Mouse (Mus musculus) gastrocnemius, adult 8-10 months (tissue): ENCODE data around the gene Fadd. TPM values are rescaled to one million over a fixed set of nuclear protein-coding genes. Genes with fewer than 3 reads are reported as not detected.

Source experiments
- DNase-seq, 2 experiments: peaks; one replicate each; pipeline ENCODE4 v3.0.0; 2022; ENCODE audit warnings: low spot score in 2 of 2
- total RNA-seq, 4 experiments: library from RNA; stranded (reverse); gene quantifications; 2 replicates each; pipeline ENCODE4 v1.2.4; 2022

The Fadd gene
- total RNA-seq, result 1 to 10 TPM; 2.1 to 2.7 (median 2.4) TPM

GRCm38 (mm10) chr7:144582284-144582980, at the start of gene Fadd:
TSS of gene Fadd (minus strand) at chr7:144582463.
- peak; percentile 92 to 93 for DNase-seq

- no peak for DNase-seq
These were observed 48.4 kb upstream of the Fadd start for GRCm38 (mm10) chr7:144630622-144631021.

DNA sequence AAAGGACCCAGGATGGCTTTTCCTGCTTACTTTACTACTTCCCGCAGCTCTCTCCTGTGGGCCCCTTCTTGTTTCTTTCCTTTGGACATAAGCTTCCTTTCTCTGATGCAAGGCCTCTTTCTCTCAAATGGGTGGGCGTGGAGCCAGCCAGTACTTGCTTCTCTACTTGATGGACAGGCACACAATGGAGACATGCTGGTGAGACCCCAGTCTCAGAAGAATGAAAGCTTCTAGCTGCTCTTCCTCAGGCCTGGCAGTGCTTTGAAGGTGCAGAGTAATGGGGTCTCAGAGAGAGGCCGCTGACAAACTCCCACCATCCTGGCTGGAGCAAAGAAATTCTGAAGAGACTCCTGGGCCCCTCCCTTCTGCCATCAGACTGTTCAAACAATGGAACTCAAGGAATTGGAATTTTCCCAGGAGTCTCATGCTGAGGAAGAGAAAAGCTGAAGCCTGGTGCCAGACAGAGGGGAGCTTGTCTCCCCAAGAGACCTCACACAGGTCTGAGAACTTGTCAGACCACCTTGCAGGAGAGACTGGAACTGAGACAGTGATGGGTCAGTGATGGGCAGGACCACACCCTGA, 46.2 kb upstream of the Fadd start:
- DNase-seq, result no peak

- no peak for DNase-seq
These were observed 45.5 kb upstream of the Fadd start for GRCm38 (mm10) chr7:144627606-144628333.

- no peak for DNase-seq
These were observed 43.8 kb upstream of the Fadd start for GRCm38 (mm10) chr7:144626042-144626441.

DNA sequence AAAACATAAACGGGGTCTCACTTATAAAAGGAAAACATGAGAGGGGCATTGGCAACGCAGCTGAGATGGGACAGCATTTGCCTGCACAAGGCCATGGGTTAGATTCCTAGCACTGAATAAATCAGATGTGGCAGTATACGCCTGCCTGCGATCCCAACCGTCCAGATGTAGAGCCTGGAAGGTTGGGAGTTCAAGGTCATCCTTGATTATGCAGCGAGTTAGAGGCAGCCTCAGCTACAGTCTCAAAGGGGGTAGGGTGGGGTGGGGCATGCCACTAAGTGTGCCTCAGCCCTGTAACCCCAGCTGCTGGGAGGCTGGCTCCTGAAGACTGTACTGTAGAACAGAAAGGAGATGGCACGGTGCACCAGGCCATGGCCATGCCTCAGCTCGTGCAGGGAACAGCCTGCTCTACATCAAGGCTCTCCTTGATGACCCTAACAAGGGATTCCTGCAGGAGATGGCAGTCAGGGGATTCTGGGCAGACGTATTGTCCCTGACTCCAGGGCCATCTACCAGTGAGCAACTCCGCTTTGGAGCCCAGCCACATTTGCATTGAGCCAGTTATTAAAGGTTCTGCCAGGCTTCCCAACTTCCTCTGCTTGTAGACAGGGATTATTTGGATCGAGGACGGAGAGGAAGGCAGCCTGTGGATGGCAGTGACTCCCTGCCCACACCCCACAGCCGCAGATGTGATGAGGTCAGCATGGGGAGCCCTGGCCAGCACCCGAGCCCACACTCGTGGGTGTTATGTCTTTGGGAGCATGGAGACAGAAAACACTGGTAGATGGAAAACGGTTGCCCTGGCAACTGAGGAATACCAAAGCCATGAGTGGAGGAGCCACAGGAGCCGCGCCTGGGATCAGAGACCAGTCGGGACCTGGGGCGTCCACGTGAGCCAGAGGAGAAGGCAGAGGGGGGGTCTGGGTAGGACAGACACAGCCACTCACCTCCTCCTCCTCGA, 38.7 kb upstream of the Fadd start:
- no peak for DNase-seq

DNA sequence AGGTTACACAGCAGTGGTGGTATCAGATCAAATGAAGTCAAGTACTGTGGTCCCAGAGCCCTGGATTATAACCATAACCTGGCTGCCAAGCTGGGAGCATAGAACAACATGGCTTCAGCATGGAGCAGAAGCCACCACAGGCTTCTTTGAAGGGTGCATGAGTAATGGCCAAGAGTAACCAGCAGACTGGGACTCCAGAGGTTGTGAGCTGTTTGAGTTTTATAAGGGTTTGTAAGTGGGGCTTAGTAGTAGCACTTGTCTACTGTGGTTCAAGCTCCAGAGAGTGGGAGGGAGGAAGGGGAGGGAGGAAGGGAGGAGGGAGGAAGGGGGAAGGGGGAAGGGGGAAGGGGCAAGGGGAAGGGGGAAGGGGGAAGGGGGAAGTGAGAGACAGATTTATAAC, 38.1 kb upstream of the Fadd start:
- no peak for DNase-seq

GRCm38 (mm10) chr7:144615343-144615742, 33.1 kb upstream of the Fadd start:
- no peak for DNase-seq

GRCm38 (mm10) chr7:144612829-144613228, 30.6 kb upstream of the Fadd start:
- no peak for DNase-seq

GRCm38 (mm10) chr7:144612351-144612750, 30.1 kb upstream of the Fadd start:
- no peak for DNase-seq

GRCm38 (mm10) chr7:144611595-144611994, 29.3 kb upstream of the Fadd start:
- DNase-seq, result no peak

DNA sequence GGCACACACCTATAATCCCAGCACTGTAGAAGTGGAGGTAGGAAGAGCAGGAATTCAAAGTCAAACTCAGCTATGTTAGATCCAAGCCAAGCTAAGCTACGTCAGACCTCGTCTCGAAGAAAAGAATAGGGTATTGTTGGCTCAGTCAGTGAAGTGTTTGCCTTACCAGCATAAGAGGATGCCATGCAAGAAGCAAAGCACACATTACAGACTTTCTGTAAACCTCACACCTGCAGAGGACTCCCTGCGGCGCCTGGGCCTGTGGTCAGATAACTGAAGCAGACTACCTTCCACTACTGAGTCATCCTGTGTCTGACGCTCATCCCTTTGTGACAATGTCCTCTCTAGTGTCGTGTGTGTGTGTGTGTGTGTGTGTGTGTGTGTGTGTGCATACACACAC, 27.3 kb upstream of the Fadd start:
- no peak for DNase-seq

DNA sequence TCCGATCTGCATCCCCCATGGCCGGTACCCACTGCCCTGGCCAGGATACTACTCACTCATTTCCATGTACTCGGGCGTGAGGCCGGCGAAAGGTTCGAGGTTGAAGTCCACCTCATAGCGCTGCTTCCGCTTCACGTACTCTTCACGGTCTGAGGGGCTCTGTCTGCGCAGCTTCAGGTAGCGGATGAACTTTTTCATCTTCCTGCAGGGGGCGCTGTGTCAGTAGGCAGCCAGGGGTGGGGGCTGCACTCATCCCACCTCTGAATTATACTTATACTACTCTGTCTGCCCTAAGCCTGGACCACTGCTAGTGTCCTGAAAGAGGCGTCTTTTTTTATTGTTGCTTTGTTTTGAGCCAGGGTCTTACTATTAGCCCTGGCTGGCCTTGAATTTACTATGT, 25.6 kb upstream of the Fadd start:
- DNase-seq, result no peak

- no peak for DNase-seq
These were observed 22.5 kb upstream of the Fadd start for GRCm38 (mm10) chr7:144604735-144605134.

DNA sequence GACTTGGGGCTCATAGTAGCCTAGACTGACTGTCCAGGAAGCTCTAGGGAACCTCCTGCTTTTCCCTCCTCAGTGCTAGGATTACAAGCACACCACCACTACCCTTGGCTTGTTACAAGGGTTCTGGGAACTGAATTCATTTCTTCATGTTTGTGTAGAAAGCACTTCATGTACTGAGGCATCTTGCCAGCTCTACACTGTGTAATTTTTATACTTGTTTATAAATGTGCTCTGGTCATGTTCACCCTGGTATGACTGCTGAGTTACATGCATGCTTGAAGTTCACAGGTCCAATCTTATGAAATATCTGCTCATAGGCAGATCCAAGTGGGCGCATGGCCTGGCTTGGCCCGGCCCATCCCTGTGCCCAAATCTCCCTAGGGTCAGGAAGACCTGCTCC, 22.0 kb upstream of the Fadd start:
- no peak for DNase-seq

DNA sequence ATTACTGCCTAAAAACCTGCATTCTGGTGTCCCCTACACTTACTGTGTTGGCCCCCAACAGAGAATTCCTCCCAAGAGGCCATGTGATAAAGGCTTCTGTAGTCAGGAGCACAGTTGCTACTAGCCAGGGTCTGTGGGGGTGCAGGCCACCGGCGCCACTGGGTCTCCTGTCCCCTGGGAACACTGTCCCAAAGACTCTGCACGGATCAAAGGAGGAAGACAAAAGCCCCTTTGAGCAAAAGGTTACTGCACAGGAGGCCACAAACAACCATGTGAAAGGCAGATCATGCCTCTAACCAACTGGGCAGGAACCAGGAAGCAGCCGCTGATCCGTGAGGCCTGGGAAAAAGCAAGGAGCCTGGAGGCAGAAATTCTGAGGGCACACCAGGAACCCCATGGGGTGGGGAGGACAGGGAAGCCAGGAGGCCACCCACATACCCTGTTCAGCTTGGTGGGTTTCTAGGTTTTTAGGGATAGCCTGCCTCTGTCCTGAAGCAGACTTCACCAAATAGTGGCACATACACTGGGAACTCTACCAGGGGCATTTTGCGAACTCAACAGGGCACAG, 18.2 kb upstream of the Fadd start:
- DNase-seq, result no peak

DNA sequence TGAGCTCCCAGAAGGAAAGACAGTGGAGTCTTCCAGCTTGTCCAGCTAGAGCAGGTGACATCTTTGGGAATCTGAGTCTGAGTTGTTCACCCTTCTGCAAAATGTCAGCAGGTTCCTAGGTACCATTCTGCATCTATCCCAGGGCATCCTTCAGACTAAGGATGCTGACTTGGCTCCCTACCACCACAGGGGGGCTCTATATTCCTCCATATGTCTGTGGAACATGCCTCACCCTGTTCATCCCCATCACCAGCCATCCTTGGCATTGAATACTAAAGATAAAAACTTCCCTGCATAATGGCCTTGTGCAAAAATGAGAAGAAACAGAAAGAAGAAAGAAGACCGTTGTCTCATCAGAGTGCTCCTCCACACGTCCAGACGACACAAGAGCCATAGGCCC, 7.2 kb upstream of the Fadd start:
- no peak for DNase-seq

DNA sequence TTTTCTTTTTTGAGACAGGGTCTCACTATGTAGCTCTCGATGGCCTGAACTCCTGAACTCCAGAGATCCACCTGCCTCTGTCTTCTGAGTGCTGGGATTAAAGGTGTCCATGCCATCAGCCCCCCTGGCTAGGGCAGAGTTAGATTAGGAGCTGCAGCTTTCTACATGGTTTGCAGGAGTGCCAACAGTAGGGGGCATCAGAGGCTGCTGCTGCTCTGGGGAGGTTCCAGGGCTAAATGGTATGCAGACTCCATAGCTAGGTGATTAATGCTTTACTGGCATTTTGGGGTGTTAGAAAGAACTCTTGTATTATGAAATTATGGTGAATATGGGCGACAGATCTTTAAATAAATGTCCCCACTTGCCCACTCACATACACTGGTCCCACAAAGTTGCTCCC, 5.0 kb upstream of the Fadd start:
- no peak for DNase-seq

- peak; percentile 23 to 43 for DNase-seq
These were observed 3.4 kb upstream of the Fadd start for GRCm38 (mm10) chr7:144585648-144586047.

DNA sequence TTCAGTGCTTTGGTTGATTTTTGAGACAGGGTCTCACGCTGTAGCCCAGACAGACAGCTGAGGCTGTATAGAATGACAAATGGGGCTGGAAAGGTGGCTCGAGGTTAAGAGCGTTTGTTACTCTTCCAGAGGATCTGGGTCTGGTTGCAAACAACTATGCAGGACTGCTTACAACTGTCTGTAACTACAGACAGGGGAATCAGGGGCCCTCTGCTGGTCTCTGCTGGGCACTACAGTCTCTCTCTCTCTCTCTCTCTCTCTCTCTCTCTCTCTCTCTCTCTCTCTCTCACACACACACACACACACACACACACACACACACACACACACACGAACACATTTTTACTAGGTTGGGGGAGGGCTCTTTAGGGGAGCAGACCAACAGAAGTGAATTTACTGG, 1.4 kb upstream of the Fadd start:
- no peak for DNase-seq
